Mouse (Mus musculus): ENCODE measurements around the gene Dad1. TPM values are rescaled to one million over a fixed set of nuclear protein-coding genes. Genes with fewer than 3 reads are reported as not detected.

Dad1 gene
- polyA plus RNA-seq, 1 experiment from 2014 or later, result 274 TPM

DNA sequence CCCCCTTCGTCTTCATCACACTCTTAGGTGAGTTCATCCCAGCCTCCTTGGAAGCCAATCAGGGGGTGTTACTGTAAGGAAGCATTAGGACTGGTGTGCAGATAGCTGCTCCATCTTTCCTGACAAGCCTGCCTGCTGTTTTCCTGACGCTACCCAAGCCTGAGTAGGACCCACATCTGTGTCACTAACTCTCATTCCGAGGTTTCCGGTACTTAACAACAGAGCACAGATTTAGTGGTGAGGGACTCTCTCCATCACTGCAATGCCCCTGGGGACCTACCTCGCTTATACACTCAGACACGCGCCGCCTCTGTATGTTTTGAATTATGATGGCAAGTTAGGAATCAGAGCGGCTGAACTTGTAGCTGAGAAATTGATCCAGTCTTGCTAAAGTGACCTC, 35.2 kb downstream of the Dad1 start:
- Histone ChIP-seq H3K9me3 (ENCODE audit: control insufficient read depth, low read length) (no peaks in the 10 kb centered on the region), H3K9ac (ENCODE audit: low read length) (no peak overlapping the region), H3K27me3 (ENCODE audit: control insufficient read depth, insufficient read depth, low read length) (no peaks in the 10 kb centered on the region), H3K4me1 (ENCODE audit: control insufficient read depth, insufficient read depth, low read length) (no peaks in the 10 kb centered on the region), H3K27ac (ENCODE audit: low read depth, low read length) (no peak overlapping the region), H3K4me3 (ENCODE audit: low read depth, low read length) (no peak overlapping the region), H3K36me3 (ENCODE audit: control insufficient read depth, insufficient read depth, low read length) (no peaks in the 10 kb centered on the region), H3K4me2 (ENCODE audit: low read depth) (no peak overlapping the region)
- ATAC-seq (ENCODE audit: insufficient read depth, low FRiP score, low TSS enrichment), result no peak
- no peak for DNase-seq (ENCODE audit: low spot score)
- 56% methylated on average over 9 of the region's 9 CpGs for WGBS

DNA sequence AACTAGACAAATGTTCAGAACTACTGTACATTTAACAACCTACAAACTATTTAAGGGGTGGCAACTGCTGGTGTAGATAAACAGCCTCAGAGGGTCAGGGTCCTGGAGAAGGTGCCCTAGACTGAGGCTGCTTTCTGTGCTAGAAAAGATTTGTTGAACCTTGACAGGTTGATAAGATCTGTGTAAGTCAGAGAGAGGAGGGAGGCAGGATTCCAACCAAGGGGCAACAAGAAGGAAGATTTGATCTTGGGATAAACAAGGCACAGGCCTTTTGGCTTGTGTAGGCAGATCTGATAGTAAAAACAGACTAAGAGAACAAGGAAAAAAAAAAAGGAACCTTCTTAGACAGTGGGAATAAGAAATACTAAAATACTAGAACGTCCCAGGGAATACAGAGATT, 35.7 kb downstream of the Dad1 start:
- no peak for ATAC-seq (ENCODE audit: insufficient read depth, low FRiP score, low TSS enrichment)
- 88% methylated on average over 1 of the region's 1 CpGs for WGBS
- no peak for DNase-seq (ENCODE audit: low spot score)

DNA sequence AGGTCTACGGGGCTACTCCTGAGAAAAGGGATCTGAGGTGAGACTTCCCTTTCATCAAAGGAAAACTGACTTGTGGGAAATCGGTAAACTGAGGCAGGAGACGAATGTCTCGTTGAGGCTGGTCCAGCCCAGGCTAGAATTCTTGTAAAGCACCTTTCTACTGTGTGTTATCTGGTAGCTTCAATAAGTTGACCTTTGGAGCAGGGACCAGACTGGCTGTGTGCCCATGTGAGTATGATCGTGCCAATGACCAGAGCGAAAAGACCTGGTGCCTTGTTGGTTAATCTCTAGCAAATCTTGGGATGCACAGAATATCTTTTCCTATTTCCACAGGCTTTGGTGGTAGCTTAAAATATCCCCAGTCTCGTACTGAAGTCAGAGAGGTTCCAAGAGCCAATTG, 37.8 kb downstream of the Dad1 start:
- ATAC-seq (ENCODE audit: insufficient read depth, low FRiP score, low TSS enrichment) (no peak), DNase-seq (ENCODE audit: low spot score) (no peak)
- H3K4me1 ChIP-seq (ENCODE audit: control insufficient read depth, insufficient read depth, low read length), result no peaks in the 10 kb centered on the region
- no peak overlapping the region for H3K9ac ChIP-seq (ENCODE audit: low read length)
- no peaks in the 10 kb centered on the region for H3K9me3 ChIP-seq (ENCODE audit: control insufficient read depth, low read length)
- H3K27me3 ChIP-seq (ENCODE audit: control insufficient read depth, insufficient read depth, low read length), result no peaks in the 10 kb centered on the region
- H3K27ac ChIP-seq (ENCODE audit: low read depth, low read length), result no peak overlapping the region
- no peak overlapping the region for H3K4me3 ChIP-seq (ENCODE audit: low read depth, low read length)
- H3K4me2 ChIP-seq (ENCODE audit: low read depth), result no peak overlapping the region
- H3K36me3 ChIP-seq (ENCODE audit: control insufficient read depth, insufficient read depth, low read length), result no peaks in the 10 kb centered on the region
- 91% methylated on average over 7 of the region's 7 CpGs for WGBS

More for the DNA sequence above, 35.7 kb downstream of the Dad1 start:
- H3K9me3 ChIP-seq (ENCODE audit: control insufficient read depth, low read length), result no peaks in the 10 kb centered on the region
- H3K27ac ChIP-seq (ENCODE audit: low read depth, low read length), result no peak overlapping the region
- no peaks in the 10 kb centered on the region for H3K4me1 ChIP-seq (ENCODE audit: control insufficient read depth, insufficient read depth, low read length)
- H3K9ac ChIP-seq (ENCODE audit: low read length), result no peak overlapping the region
- H3K4me2 ChIP-seq (ENCODE audit: low read depth), result no peak overlapping the region
- no peaks in the 10 kb centered on the region for H3K36me3 ChIP-seq (ENCODE audit: control insufficient read depth, insufficient read depth, low read length)
- no peak overlapping the region for H3K4me3 ChIP-seq (ENCODE audit: low read depth, low read length)
- no peaks in the 10 kb centered on the region for H3K27me3 ChIP-seq (ENCODE audit: control insufficient read depth, insufficient read depth, low read length)

DNA sequence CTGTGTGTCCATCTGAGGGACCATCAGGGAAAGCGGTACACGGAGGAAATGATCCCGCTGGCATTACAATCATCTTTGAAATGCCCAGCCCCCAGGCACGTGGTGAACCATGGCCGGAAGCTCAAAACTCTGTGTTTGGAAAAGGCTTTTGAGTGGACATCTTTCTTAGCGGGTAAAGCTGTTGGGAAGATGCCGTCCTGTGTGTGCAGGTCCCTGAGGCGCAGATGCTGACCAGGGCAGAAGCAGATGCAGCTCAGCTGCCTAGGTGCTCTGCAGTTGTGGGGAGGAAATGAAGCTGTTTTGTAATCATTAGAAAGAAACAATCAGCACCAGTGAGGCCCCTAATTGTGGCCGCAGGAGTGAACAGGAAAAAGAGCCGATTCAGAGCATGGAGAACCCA, 39.0 kb downstream of the Dad1 start:
- Histone ChIP-seq H3K9ac (ENCODE audit: low read length) (no peak overlapping the region), H3K4me3 (ENCODE audit: low read depth, low read length) (no peak overlapping the region), H3K27ac (ENCODE audit: low read depth, low read length) (no peak overlapping the region), H3K36me3 (ENCODE audit: control insufficient read depth, insufficient read depth, low read length) (no peaks in the 10 kb centered on the region), H3K4me2 (ENCODE audit: low read depth) (no peak overlapping the region), H3K9me3 (ENCODE audit: control insufficient read depth, low read length) (no peaks in the 10 kb centered on the region), H3K27me3 (ENCODE audit: control insufficient read depth, insufficient read depth, low read length) (no peaks in the 10 kb centered on the region), H3K4me1 (ENCODE audit: control insufficient read depth, insufficient read depth, low read length) (no peaks in the 10 kb centered on the region)
- DNase-seq (ENCODE audit: low spot score), result no peak
- 65% methylated on average over 10 of the region's 10 CpGs for WGBS
- no peak for ATAC-seq (ENCODE audit: insufficient read depth, low FRiP score, low TSS enrichment)

DNA sequence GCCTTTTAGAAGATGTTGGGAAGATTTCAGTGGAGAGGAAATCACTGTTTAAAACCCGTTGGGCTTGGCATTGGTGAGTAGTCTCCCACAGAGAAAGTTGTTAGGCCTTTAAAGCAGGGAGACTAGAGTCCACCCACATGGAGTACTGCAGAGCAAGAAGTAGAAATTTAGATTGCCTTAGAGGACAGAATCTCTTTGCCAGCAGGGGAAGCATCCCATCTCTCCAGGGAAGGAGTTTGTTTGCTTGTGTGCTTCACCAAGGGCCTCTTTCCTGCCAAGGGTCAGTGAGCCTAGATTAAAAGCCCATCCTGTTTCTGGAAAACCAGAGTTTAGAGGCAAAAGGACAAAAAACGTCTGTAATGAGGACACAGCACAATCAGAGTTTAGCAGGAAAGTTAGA, 39.4 kb downstream of the Dad1 start:
- Histone ChIP-seq H3K4me1 (ENCODE audit: control insufficient read depth, insufficient read depth, low read length) (no peaks in the 10 kb centered on the region), H3K9ac (ENCODE audit: low read length) (no peak overlapping the region), H3K27ac (ENCODE audit: low read depth, low read length) (no peak overlapping the region), H3K9me3 (ENCODE audit: control insufficient read depth, low read length) (no peaks in the 10 kb centered on the region), H3K4me2 (ENCODE audit: low read depth) (no peak overlapping the region), H3K4me3 (ENCODE audit: low read depth, low read length) (no peak overlapping the region), H3K27me3 (ENCODE audit: control insufficient read depth, insufficient read depth, low read length) (no peaks in the 10 kb centered on the region), H3K36me3 (ENCODE audit: control insufficient read depth, insufficient read depth, low read length) (no peaks in the 10 kb centered on the region)
- no peak for ATAC-seq (ENCODE audit: insufficient read depth, low FRiP score, low TSS enrichment)
- DNase-seq (ENCODE audit: low spot score), result no peak
- WGBS, result 47% methylated on average over 2 of the region's 2 CpGs

DNA sequence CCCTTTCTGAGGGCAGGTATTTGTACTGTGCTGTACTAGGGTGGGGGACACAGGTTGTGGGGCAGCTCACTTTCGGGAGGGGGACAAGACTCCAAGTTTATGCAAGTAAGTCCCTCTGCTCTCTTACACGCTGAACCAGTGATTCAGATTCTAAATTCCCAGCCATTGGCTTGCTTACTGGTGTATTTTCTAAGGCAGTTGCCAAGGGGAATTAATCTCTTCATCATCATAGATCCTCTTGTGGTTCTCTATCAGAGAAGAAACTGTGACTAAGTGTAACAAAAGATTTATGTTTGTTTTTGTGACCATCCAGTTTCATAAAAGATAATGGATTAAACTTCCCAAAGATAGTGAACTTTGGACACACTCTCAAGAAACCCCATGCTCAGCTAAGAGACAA, 40.2 kb downstream of the Dad1 start:
- H3K4me3 ChIP-seq (ENCODE audit: low read depth, low read length), result no peak overlapping the region
- H3K4me1 ChIP-seq (ENCODE audit: control insufficient read depth, insufficient read depth, low read length), result no peaks in the 10 kb centered on the region
- no peaks in the 10 kb centered on the region for H3K36me3 ChIP-seq (ENCODE audit: control insufficient read depth, insufficient read depth, low read length)
- ATAC-seq (ENCODE audit: insufficient read depth, low FRiP score, low TSS enrichment), result no peak
- H3K27ac ChIP-seq (ENCODE audit: low read depth, low read length), result no peak overlapping the region
- no peaks in the 10 kb centered on the region for H3K9me3 ChIP-seq (ENCODE audit: control insufficient read depth, low read length)
- no peak overlapping the region for H3K9ac ChIP-seq (ENCODE audit: low read length)
- H3K4me2 ChIP-seq (ENCODE audit: low read depth), result no peak overlapping the region
- H3K27me3 ChIP-seq (ENCODE audit: control insufficient read depth, insufficient read depth, low read length), result no peaks in the 10 kb centered on the region
- WGBS, result 86% methylated on average over 2 of the region's 2 CpGs
- DNase-seq (ENCODE audit: low spot score), result no peak

DNA sequence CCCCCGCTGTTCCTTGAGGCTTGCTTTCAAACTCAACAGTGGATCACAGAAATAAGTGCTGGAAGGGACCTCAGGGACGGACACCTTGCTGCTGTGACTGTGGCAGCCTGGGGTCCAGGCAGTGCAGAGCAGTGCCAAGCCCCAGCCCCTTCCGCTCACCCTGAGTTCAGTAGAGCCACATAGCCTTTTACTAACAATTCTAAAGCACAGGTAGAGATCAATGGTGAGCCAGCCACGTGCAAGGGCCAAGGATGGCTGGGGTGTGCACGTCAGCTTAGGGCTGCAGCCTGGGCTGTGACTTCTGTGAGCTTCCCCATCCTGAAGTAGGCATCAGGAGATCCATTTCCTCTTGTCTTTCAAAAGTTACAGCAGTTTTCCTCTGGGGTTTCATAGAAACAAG, 42.1 kb downstream of the Dad1 start:
- H3K36me3 ChIP-seq (ENCODE audit: control insufficient read depth, insufficient read depth, low read length), result no peaks in the 10 kb centered on the region
- no peak for ATAC-seq (ENCODE audit: insufficient read depth, low FRiP score, low TSS enrichment)
- no peak overlapping the region for H3K4me3 ChIP-seq (ENCODE audit: low read depth, low read length)
- DNase-seq (ENCODE audit: low spot score), result no peak
- no peaks in the 10 kb centered on the region for H3K27me3 ChIP-seq (ENCODE audit: control insufficient read depth, insufficient read depth, low read length)
- H3K9ac ChIP-seq (ENCODE audit: low read length), result no peak overlapping the region
- no peaks in the 10 kb centered on the region for H3K9me3 ChIP-seq (ENCODE audit: control insufficient read depth, low read length)
- no peak overlapping the region for H3K4me2 ChIP-seq (ENCODE audit: low read depth)
- WGBS, result 86% methylated on average over 5 of the region's 5 CpGs
- H3K27ac ChIP-seq (ENCODE audit: low read depth, low read length), result no peak overlapping the region
- H3K4me1 ChIP-seq (ENCODE audit: control insufficient read depth, insufficient read depth, low read length), result no peaks in the 10 kb centered on the region

DNA sequence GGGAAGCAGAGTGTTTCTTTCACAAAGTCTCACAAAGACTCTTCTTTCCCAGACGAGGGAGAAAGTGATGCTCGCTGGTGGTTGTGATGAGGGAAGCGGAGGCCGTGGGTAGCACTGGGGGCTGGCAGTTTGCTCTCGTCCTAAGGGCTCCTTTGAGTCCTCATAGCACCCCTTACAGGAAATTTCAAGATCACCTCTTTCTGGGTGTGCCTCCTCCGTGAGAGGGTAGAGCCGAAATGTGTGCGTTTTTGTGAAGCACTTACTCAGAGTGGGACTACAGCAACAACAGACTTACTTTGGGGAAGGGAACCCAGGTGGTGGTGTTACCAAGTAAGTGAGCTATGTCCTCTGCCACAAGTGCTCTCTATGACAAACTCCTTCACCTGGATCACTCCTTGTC, 42.7 kb downstream of the Dad1 start:
- no peaks in the 10 kb centered on the region for H3K9me3 ChIP-seq (ENCODE audit: control insufficient read depth, low read length)
- no peak for ATAC-seq (ENCODE audit: insufficient read depth, low FRiP score, low TSS enrichment)
- H3K4me3 ChIP-seq (ENCODE audit: low read depth, low read length), result no peak overlapping the region
- H3K9ac ChIP-seq (ENCODE audit: low read length), result no peak overlapping the region
- no peaks in the 10 kb centered on the region for H3K36me3 ChIP-seq (ENCODE audit: control insufficient read depth, insufficient read depth, low read length)
- no peaks in the 10 kb centered on the region for H3K4me1 ChIP-seq (ENCODE audit: control insufficient read depth, insufficient read depth, low read length)
- no peaks in the 10 kb centered on the region for H3K27me3 ChIP-seq (ENCODE audit: control insufficient read depth, insufficient read depth, low read length)
- DNase-seq (ENCODE audit: low spot score), result no peak
- no peak overlapping the region for H3K27ac ChIP-seq (ENCODE audit: low read depth, low read length)
- no peak overlapping the region for H3K4me2 ChIP-seq (ENCODE audit: low read depth)
- 91% methylated on average over 8 of the region's 8 CpGs for WGBS

DNA sequence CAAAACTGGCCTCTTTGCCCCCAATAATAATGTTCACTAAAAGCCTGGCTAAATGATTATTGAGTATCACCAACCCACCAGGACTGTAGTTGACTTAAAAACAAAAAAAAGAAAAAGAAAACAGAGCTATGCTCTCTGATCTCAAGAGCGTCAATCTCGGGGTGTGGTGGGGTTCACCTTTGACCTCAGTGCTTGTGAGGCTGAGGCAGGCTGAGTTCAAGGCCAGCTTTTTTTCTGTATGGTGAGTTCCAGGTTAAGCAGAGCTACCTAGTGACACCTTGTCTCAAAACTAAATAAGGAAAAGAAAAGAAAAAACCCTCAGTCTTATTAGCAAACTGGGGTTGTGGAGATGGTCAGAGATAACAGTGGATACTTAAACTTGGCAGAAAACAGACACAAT, 43.5 kb downstream of the Dad1 start:
- no peaks in the 10 kb centered on the region for H3K4me1 ChIP-seq (ENCODE audit: control insufficient read depth, insufficient read depth, low read length)
- H3K36me3 ChIP-seq (ENCODE audit: control insufficient read depth, insufficient read depth, low read length), result no peaks in the 10 kb centered on the region
- DNase-seq (ENCODE audit: low spot score) (no peak), ATAC-seq (ENCODE audit: insufficient read depth, low FRiP score, low TSS enrichment) (no peak)
- no peak overlapping the region for H3K9ac ChIP-seq (ENCODE audit: low read length)
- no peak overlapping the region for H3K4me3 ChIP-seq (ENCODE audit: low read depth, low read length)
- no peak overlapping the region for H3K4me2 ChIP-seq (ENCODE audit: low read depth)
- H3K9me3 ChIP-seq (ENCODE audit: control insufficient read depth, low read length), result no peaks in the 10 kb centered on the region
- no peaks in the 10 kb centered on the region for H3K27me3 ChIP-seq (ENCODE audit: control insufficient read depth, insufficient read depth, low read length)
- 89% methylated on average over 2 of the region's 2 CpGs for WGBS
- H3K27ac ChIP-seq (ENCODE audit: low read depth, low read length), result no peak overlapping the region
